Mouse (Mus musculus): ENCODE data around the gene Tpst2.

DNA sequence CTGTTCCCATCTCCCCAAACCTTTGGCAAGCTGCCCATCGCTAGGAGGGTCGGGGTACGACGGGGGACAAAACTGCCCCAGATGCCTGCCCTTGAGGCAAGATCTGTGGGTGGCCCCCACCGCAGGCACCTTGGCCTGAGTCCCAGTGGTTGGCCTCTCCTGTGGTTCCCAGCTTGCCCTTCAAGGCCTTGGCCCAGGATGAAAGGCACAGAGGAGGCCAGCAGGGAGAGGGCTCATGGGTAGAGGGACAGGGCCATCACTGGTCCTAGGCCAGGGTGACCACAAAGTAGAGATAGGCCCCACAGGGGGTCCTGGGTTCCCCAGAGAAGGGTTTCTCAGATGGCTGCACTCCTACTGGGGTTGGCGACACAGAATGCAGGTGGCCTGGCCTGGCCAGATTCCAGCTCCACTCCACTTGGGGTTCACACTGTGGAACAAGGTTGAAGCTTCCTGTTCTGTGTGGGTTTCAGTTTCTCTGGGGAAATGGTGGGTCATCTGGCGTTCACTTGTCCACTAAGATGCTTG is 22.1 kb upstream of the Tpst2 start:
- TF ChIP-seq CTCF (IDR thresholded peaks at IDR 0.05; ENCODE audit: borderline replicate concordance, insufficient read depth, low read length), result no peak
- no peak for TF ChIP-seq POLR2A (IDR thresholded peaks at IDR 0.05; ENCODE audit: low read depth, low read length)

Measured in embryonic fibroblast, embryonic 13.5 days (primary cell).